Mouse (Mus musculus) small intestine, adult 2 months (tissue): ENCODE measurements at regions not wholly inside any gene's neighbourhood (a gene's known extent, or its start where the extent isn't known, plus 50 kb on each side); places are given as distances from the start of the nearest gene placed in this dataset.

ENCODE experiments used
- H3K27ac ChIP-seq: fragments of 200-500 bp; 2 replicates; pipeline ENCODE4 v1.5.1; 2012; ENCODE audit warnings: low read depth, low read length, control low read depth, inconsistent platforms; ENCODE audit not compliant: insufficient read depth
- H3K27me3 ChIP-seq: fragments of 200-500 bp; 2 replicates; pipeline ENCODE4 v1.6.1; 2012; ENCODE audit warnings: mild to moderate bottlenecking, moderate library complexity, low read length, inconsistent platforms; ENCODE audit not compliant: control insufficient read depth, insufficient read depth
- H3K36me3 ChIP-seq: fragments of 200-500 bp; 2 replicates; pipeline ENCODE4 v1.6.1; 2012; ENCODE audit warnings: mild to moderate bottlenecking, low read length, control low read depth, inconsistent platforms; ENCODE audit not compliant: control insufficient read depth, insufficient read depth
- H3K4me1 ChIP-seq: fragments of 200-500 bp; 2 replicates; pipeline ENCODE4 v1.6.1; 2012; ENCODE audit warnings: low read length, inconsistent platforms, mixed read lengths; ENCODE audit not compliant: control insufficient read depth, insufficient read depth, insufficient read length
- H3K4me3 ChIP-seq: fragments of 200-500 bp; 2 replicates; pipeline ENCODE4 v1.5.1; 2012; ENCODE audit warnings: low read depth, mild to moderate bottlenecking, control low read depth, inconsistent platforms, low read length, moderate library complexity
- CTCF ChIP-seq: fragments of 200-500 bp; IDR thresholded peaks from 2 replicates; pipeline ENCODE4 v1.5.1; 2012; ENCODE audit warnings: low read depth, mild to moderate bottlenecking, control low read depth, inconsistent platforms, low read length, moderate library complexity, mixed read lengths; ENCODE audit not compliant: insufficient replicate concordance, insufficient read length; ENCODE audit errors: extremely low read depth
- POLR2A ChIP-seq: fragments of 200-500 bp; IDR thresholded peaks from 2 replicates; pipeline ENCODE4 v1.6.1; 2012; ENCODE audit warnings: low read depth, mild to moderate bottlenecking, control low read depth, inconsistent platforms, low read length, moderate library complexity
- WGBS: fragments of 180-500 bp; shearing (Covaris S2); methylation state at CpG from one replicate; pipeline ENCODE4 v1.1.7; 2018; 5-methylcytosine and 5-hydroxymethylcytosine counted together

DNA sequence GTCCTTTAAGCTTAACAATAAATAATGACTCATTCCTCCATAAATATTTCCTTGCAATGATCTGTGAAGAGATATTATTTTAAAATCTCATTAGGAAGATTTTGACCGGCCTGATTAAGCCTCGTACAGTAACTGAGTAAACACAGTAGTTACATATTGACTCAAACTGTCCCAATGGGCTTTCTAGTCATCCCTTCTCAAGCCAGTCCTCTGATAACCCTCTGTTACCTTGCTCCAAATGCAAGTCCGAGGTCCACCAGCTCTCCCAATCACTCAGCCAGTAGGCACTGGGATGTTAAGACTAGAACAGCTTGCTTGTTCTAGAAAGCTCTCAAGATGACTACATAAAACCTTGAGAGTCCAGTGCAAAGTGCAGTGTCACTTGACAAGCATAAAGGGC, 160.6 kb downstream of the Pdcd6ip start:
- H3K4me1 ChIP-seq, result no peaks in the 10 kb centered on the region
- H3K27ac ChIP-seq, result no peak overlapping the region
- no peaks in the 10 kb centered on the region for H3K27me3 ChIP-seq
- no peaks in the 10 kb centered on the region for H3K36me3 ChIP-seq
- H3K4me3 ChIP-seq, result no peak overlapping the region
- WGBS, result 29% methylated on average over 3 of the region's 3 CpGs
- TF ChIP-seq CTCF, result no peak
- TF ChIP-seq POLR2A, result no peak

DNA sequence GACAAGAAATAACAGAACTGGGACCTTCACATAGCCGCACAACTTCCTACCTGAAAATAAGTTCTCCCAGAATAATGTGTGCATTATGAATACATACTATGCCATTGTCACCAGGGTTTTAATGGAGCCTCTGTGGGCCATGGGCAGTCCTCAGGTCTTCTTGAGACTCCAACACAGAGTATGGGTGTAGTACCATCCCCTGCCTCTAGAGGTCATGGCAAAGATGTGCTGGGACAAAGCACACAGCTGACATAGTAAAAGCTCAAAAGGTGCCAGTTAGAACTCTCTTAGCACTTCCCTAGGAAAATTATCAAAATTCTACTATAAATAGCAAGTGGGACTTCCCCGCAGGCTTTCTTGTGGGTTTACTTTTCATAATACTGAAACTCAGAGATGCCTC, 179.5 kb downstream of the Pdcd6ip start:
- TF ChIP-seq CTCF, result no peak
- no peak for TF ChIP-seq POLR2A
- 85% methylated on average over 2 of the region's 2 CpGs for WGBS
- H3K27ac ChIP-seq, result no peak overlapping the region
- no peak overlapping the region for H3K4me3 ChIP-seq
- no peaks in the 10 kb centered on the region for H3K36me3 ChIP-seq
- H3K27me3 ChIP-seq, result no peaks in the 10 kb centered on the region
- H3K4me1 ChIP-seq, result no peaks in the 10 kb centered on the region

DNA sequence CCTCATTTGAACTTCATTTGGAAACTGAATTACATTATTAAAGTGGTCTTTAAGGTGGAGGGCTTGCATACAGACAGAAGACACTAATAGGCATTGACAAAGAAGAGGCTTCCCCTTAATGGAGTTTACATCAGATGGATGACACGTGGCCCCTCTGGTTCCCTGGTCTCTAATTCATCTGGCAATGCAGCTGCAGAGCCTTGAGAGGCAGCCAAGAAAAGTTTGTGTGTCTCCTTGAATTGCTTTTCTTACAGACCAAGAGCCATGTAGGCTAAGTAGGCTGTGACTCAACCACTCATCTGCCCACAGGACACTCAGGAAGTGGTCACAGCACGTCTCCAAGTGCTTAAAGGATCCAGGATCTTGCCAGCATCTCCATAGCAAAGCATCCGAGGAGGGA, 183.8 kb downstream of the Pdcd6ip start:
- no peak overlapping the region for H3K27ac ChIP-seq
- 66% methylated on average over 3 of the region's 3 CpGs for WGBS
- TF ChIP-seq POLR2A (no peak), CTCF (no peak)
- H3K36me3 ChIP-seq, result no peaks in the 10 kb centered on the region
- H3K27me3 ChIP-seq, result no peaks in the 10 kb centered on the region
- H3K4me3 ChIP-seq, result no peak overlapping the region
- no peaks in the 10 kb centered on the region for H3K4me1 ChIP-seq

DNA sequence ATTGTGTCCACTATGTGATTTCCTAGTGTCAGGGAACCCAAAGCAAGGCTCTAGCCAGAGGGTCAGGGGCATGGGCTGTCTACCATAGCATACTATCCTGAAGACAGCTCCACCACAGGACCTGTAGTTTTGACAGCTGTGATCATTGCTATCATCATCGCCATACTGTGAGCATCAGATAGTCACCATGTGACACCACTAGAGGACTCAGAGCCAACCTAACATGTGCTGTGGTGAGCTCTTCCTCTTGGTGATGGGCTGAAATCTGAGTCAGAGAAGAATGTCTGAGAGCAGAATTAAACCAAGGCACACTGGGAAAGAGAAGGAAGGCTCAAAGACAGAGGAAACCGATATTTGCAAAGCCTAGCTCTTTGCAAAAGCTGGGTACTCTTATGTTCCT, 184.9 kb downstream of the Pdcd6ip start:
- Histone ChIP-seq H3K27me3 (no peaks in the 10 kb centered on the region), H3K4me3 (no peak overlapping the region), H3K27ac (no peak overlapping the region), H3K36me3 (no peaks in the 10 kb centered on the region), H3K4me1 (no peaks in the 10 kb centered on the region)
- TF ChIP-seq POLR2A (no peak), CTCF (no peak)
- 87% methylated on average over 2 of the region's 2 CpGs for WGBS

DNA sequence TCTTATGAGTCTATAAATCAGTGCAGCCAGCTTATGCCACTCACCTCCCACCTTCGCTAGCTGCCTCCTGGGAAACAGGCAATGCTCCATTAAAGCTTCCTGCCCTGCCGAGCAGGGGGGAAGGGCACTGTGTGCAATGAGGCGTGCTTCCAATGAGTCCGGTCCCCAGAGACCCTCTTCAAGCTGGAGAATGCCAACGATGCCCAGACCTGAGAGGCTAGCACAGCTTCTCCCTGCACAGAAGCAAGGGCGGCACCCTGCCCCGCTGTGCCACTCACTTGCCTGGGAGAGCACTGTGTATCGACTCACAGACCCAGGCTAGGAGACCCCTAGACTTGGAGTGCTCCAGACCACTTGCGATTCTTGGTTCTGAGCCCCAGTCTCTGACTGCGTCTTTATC, 188.3 kb downstream of the Pdcd6ip start:
- Histone ChIP-seq H3K36me3 (no peaks in the 10 kb centered on the region), H3K4me3 (no peak overlapping the region), H3K27ac (no peak overlapping the region), H3K4me1 (no peaks in the 10 kb centered on the region), H3K27me3 (no peaks in the 10 kb centered on the region)
- TF ChIP-seq CTCF (no peak), POLR2A (no peak)
- 78% methylated on average over 10 of the region's 10 CpGs for WGBS

DNA sequence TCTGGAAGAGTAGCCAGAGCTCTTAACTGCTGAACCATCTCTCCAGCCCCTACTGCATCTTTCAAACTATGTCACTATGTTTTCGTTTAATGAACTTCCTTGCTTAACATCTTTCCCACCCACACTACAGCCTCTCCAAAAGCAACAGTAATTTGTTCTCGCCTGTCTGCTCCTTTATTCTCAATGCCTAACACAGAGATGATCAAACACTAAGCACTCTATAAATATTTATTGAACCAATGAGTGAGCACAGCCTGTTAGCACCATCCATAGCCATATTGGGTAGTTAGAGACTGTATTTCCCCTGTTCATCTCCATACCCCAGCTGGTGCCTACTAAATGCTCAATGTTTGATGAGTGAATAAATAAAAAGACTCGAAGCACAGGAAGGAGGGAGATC, 189.6 kb downstream of the Pdcd6ip start:
- H3K4me1 ChIP-seq, result no peaks in the 10 kb centered on the region
- no peaks in the 10 kb centered on the region for H3K36me3 ChIP-seq
- H3K4me3 ChIP-seq, result no peak overlapping the region
- no peaks in the 10 kb centered on the region for H3K27me3 ChIP-seq
- TF ChIP-seq CTCF, result no peak
- TF ChIP-seq POLR2A, result no peak
- H3K27ac ChIP-seq, result no peak overlapping the region
- WGBS, result 56% methylated on average over 3 of the region's 3 CpGs

DNA sequence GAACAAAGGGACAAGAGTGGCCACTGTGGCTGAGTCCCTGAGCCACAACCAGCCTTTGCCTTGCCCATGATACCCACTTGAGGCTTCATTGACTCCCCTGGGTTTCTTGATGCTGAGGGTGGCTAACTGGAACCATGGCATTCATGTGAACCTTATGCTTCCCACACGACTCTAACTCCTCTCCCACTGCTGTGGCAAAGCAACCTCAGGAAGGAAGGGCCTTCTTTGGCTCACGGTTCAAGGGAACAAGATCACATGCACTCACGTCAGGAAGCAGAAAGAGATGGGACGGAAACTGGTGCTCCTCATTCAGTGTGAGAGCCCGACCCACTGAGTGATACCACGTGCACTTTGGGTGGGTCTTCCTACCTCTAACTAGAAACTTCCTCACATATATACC, 190.3 kb downstream of the Pdcd6ip start:
- Histone ChIP-seq H3K27me3 (no peaks in the 10 kb centered on the region), H3K4me3 (no peak overlapping the region), H3K4me1 (no peaks in the 10 kb centered on the region), H3K36me3 (no peaks in the 10 kb centered on the region), H3K27ac (no peak overlapping the region)
- TF ChIP-seq CTCF (no peak), POLR2A (no peak)
- WGBS, result 87% methylated on average over 6 of the region's 6 CpGs

DNA sequence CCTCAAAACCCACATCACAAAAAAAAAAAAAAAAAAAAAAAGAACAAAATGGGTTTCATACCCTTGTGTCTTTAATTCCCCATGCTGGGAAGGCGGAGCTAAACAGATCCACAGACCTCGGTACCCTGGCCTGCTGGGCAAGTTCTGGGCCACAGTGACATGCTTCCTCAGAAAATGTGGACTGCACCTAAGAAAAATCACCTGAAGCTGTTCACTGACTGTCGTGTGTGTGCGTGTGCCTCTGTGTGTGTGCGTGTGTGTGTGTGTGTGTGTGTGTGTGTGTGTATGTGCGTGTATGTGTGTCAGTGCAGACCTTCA, 192.4 kb downstream of the Pdcd6ip start:
- Histone ChIP-seq H3K27ac (no peak overlapping the region), H3K4me3 (no peak overlapping the region), H3K36me3 (no peaks in the 10 kb centered on the region), H3K27me3 (no peaks in the 10 kb centered on the region), H3K4me1 (no peaks in the 10 kb centered on the region)
- TF ChIP-seq CTCF (no peak), POLR2A (no peak)
- WGBS, result 80% methylated on average over 6 of the region's 6 CpGs
